Mouse (Mus musculus): ENCODE measurements around the gene Kcna6. TPM values are rescaled to one million over a fixed set of nuclear protein-coding genes. Genes with fewer than 3 reads are reported as not detected.
A peak's percentile ranks its signal among the peaks of the same experiment; 100 is the strongest.

The Kcna6 gene
- total RNA-seq, 4 experiments from 2014 or later, result 45.8 to 60.4 (median 52.2) TPM

DNA sequence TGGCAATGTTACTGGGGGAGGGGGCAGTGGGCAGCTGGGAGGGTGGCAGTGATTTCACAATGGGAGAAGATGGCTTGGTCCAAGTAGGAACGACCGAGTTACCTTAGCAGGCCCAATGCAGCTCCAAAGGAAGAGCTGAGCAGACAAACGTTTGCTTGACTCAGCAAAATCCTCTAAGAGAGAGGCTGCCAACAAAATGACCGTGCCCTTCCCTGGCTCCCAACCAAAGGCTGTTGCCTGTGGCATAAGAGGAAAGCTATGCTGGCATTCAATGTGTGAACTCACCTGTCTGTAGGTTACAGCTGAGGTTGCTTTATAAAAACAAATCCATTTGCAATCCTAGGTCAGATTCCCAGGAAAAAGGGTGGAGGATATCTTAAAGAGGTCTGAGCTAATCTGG, 3.5 kb downstream of the Kcna6 start:
- no peak for DNase-seq (ENCODE audit: low spot score in 2 of 2)

- no peak for DNase-seq (ENCODE audit: low spot score in 2 of 2)
These were observed 4.7 kb downstream of the Kcna6 start for GRCm38 (mm10) chr6:126735806-126736205.

- no peak for DNase-seq (ENCODE audit: low spot score in 2 of 2)
These were observed 7.8 kb downstream of the Kcna6 start for GRCm38 (mm10) chr6:126732645-126733044.

- DNase-seq (ENCODE audit: low spot score in 2 of 2), result no peak
These were observed 11.7 kb downstream of the Kcna6 start for GRCm38 (mm10) chr6:126728803-126729202.

GRCm38 (mm10) chr6:126718423-126719087, 21.9 kb downstream of the Kcna6 start:
- no peak for DNase-seq (ENCODE audit: low spot score in 2 of 2)

- DNase-seq (ENCODE audit: low spot score in 2 of 2), result no peak
These were observed 27.9 kb downstream of the Kcna6 start for GRCm38 (mm10) chr6:126712531-126712930.

- DNase-seq (ENCODE audit: low spot score in 2 of 2), result peak in 1 of 2 experiments; percentile 51
These were observed 34.5 kb downstream of the Kcna6 start for GRCm38 (mm10) chr6:126705936-126706335.

DNA sequence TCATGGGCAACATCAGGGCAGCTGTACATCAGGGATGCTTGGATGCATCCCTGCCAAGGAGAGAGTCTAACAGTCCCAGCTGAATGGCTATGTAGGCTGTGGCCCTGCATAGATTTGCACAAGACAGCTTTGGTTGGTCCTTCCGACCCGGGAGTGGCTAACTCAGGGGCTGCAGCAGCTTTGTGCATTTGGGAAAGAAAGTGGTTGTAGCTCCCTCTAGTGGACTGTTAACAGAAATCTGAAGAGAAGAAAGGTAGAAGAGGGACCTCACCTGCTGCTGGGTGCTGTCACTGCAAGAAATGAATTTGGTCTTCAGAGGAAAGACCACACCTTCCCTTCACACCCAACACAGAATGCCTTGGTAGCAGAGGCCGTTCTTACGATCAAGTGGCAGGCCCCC, 36.0 kb downstream of the Kcna6 start:
- DNase-seq (ENCODE audit: low spot score in 2 of 2), result no peak

DNA sequence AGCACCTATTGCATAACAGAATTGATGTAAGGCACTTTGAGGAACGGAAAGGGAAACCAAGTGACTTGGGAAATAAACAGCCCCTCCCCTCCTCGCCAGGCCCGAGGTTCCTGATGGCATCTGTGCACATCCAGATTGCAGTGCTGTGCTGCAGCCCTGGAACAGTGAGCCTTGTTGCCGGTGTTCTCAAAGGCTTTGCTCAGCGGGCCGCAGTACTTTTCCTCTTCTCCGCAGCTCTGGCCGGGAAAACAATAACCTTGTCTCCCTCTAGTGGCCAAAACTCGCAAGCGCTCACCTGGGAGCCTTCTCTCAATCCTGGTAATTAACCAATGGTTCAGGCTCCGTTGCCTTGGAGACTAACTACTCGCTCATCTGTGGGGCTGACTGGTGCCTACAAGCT, 38.4 kb downstream of the Kcna6 start:
- DNase-seq (ENCODE audit: low spot score in 2 of 2), result peak; percentile 92 to 97

DNA sequence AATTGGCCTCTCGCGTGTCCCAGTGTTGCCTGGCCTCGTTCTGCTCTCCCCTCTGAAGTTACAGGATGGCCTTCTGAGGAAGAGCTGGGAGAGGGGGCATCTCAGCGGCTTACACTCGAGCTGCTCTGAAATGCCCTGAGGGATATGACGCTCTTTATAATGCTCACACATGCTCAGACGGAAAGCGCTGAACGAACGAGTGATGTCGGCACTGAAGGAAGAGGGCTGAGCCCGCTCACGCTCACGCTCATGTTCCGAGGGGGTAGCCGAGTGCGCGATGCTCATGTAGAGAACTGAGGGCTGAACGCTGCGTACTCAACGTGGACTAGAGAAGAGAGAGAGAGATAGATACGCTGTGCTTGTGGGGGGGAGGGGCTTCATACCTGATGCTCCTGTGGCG, 39.3 kb downstream of the Kcna6 start:
- DNase-seq (ENCODE audit: low spot score in 2 of 2), result no peak

DNA sequence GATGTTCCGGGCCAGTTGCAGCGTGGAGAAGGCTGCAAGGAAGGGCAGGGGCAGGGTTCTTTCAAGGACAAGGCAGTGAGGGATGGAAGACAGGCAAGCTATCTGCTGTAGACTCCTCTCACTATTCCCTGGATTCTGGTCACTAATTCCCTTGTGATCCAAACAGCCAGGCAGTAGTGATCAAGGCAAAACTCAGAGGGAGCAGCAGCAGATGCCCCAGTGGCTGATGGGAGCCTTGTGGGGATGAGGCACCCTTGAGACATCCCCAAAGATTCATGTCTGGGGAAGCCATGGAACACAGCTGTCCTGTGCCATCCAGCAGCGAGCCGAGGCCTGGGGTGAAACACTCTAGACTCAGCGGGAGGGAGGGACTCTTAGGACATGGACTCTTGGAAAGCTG, 40.5 kb downstream of the Kcna6 start:
- no peak for DNase-seq (ENCODE audit: low spot score in 2 of 2)

GRCm38 (mm10) chr6:126687120-126687519, 53.4 kb downstream of the Kcna6 start:
- DNase-seq (ENCODE audit: low spot score in 2 of 2), result no peak

- no peak for DNase-seq (ENCODE audit: low spot score in 2 of 2)
These were observed 55.3 kb downstream of the Kcna6 start for GRCm38 (mm10) chr6:126685135-126685534.

GRCm38 (mm10) chr6:126678961-126679360, 61.5 kb downstream of the Kcna6 start:
- peak in 1 of 2 experiments; percentile 32 for DNase-seq (ENCODE audit: low spot score in 2 of 2)

DNA sequence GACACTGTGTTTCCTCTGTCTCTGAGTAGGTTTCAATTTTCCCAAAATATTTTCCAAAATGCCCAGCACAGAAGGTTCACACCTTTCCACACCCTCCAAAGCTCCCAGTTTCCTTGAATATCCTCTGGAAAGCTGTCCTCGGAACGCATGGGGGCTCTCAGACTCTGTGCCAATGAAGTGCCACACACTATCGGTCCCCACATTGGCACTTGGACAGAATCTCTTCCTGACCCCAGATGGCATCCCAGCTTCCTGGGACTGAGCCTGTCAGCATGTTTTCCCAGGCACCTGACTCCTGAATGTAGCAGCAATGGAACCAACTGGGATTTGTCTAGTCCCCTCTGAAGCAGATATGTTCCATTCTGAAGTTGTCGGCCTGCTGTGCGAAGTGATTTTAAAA, 73.5 kb downstream of the Kcna6 start:
- no peak for DNase-seq (ENCODE audit: low spot score in 2 of 2)

- no peak for DNase-seq (ENCODE audit: low spot score in 2 of 2)
These were observed 74.4 kb downstream of the Kcna6 start for GRCm38 (mm10) chr6:126666091-126666490.

DNA sequence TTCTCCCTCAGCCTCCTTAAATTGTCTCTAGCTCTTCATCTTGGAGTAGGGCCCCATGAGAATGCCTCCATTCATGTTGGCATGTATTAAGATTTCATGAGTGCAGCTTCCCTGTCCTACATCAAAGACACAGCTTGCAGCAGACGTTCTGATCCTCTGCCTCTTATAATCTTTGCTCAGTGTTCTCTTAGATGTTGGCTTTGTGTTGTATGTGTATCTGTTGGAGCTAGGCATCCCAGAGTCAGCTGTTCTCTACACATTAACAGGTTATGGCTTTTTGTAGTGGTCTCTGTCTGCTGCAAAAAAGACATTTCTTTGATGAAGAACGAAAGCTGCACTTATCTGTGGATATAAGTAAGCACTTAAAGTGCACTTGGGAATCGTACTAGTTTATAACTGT, 75.9 kb downstream of the Kcna6 start:
- DNase-seq (ENCODE audit: low spot score in 2 of 2), result no peak

Other genes with a start within 250 kb of the Kcna6 start
- 1 to 10 TPM; 1.1 to 2.8 (median 1.7) TPM for gene Kcna5, start 205.3 kb downstream of the Kcna6 start, total RNA-seq (2022)
- gene Kcna1, start 94.3 kb downstream of the Kcna6 start, total RNA-seq (2022), result 100 to 1,000 TPM; 118 to 123 (median 121) TPM
- 100 to 1,000 TPM; 145 to 166 (median 152) TPM for gene Ndufa9, start 108.5 kb upstream of the Kcna6 start, total RNA-seq (2022)
- gene Akap3, start 112.4 kb upstream of the Kcna6 start, total RNA-seq (2022), result under 1 TPM; 0.11 to 0.29 (median 0.26) TPM
- 1 to 10 TPM in 1 of 4 experiments, under 1 TPM in 2, not detected in 1; 0.19 to 1.0 (median 0.45) TPM for gene Dyrk4, start 181.2 kb upstream of the Kcna6 start, total RNA-seq (2022)
- gene Rad51ap1, start 198.9 kb upstream of the Kcna6 start, total RNA-seq (2022), result 1 to 10 TPM; 1.4 to 3.9 (median 2.7) TPM
- gene D6Wsu163e, start 199.3 kb upstream of the Kcna6 start, total RNA-seq (2022), result 10 to 100 TPM; 43.4 to 49.3 (median 46.7) TPM

Measured in layer of hippocampus, adult 8-10 months (tissue).